9 mouse cellular contexts compared by ENCODE assay signal in the genomic region with DNA sequence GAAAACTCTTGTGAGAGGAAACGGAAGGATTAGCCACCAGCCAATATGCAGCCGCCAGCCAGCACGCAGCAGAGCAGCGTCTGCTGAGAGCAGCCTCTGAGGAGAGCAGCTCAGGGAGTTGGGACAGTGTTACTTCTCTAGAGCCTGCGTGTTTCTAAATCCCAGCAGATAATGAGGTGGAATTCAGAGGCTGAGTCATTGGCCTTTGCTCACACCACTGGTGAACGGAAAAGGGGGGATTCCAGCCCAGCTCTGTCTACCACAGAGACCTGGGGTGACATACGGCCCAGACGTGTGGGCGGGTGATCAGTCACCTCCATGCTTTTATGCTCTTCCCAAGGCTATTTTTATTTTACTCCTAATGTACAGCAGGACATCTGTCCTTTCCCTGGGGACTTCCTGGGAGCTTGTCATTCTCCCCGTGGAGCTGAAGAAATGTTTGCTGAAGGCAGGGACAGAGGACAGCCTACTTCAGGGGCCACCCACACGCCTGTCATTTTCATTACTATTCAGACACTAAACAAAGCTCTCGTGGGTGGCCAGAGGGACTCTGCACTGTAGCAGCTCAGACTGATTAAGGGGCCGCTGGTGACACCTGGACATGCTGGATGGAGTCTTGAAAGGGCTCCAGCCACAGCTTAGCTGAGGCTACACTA. TPM values are rescaled to one million over a fixed set of nuclear protein-coding genes. Genes with fewer than 3 reads are reported as not detected.
DNase-seq lines count a peak whose midpoint lies in the region; ATAC-seq and TF ChIP-seq lines count a peak whose summit lies in the region.
"Had no signal": no experiment of that assay in that cellular context is flagged by ENCODE, and none has a peak within 500 bp of the region (broad histone marks: within the 10 kb centered on the region; RNA-seq: fewer than 3 reads in every experiment).

No protein-coding gene starts in this region.

- DNase-seq in hindbrain, embryonic 10.5 days (ENCODE audit: low spot score) = no peak
- DNase-seq in Muller cell, postnatal 12 days (ENCODE audit: inconsistent ontology term) = peak; percentile 91
- DNase-seq in left cerebral cortex, postnatal 14 days (ENCODE audit: low spot score in 2 of 2) = peak; percentile 46 to 55
- peak; percentile 72 to 73 for DNase-seq in right cerebral cortex, postnatal 10 days (ENCODE audit: low spot score in 2 of 2)
- DNase-seq in gastrocnemius, postnatal 14 days = no peak
- no peak for DNase-seq in gastrocnemius, postnatal 25 days

- TF ChIP-seq CTCF in embryonic fibroblast, embryonic 13.5 days (IDR thresholded peaks at IDR 0.05; ENCODE audit: borderline replicate concordance, insufficient read depth, low read length) = no peak

- H3K4me1 ChIP-seq in hindbrain, embryonic 10.5 days (replicated peaks) = peaks cover 91% of the 10 kb centered on the region
- H3K4me1 ChIP-seq in hindbrain, embryonic 16.5 days (ENCODE audit: control insufficient read depth, insufficient read depth, low read depth, low read length) = peaks cover 16% of the 10 kb centered on the region
- H3K4me1 ChIP-seq in embryonic fibroblast, embryonic 13.5 days (ENCODE audit: control insufficient read depth, insufficient read depth, low read length) = peaks cover 7% of the 10 kb centered on the region; the same call in 1 of the 2 replicates

- no peak overlapping the region for H3K9ac ChIP-seq in hindbrain, embryonic 16.5 days (ENCODE audit: low read depth, low read length)
- H3K9ac ChIP-seq: limb, embryonic 15.5 days had no signal

- no peak overlapping the region for H3K4me2 ChIP-seq in hindbrain, embryonic 16.5 days (ENCODE audit: low read length)
- H3K4me2 ChIP-seq: limb, embryonic 15.5 days had no signal

- no peak overlapping the region for H3K4me3 ChIP-seq in hindbrain, embryonic 10.5 days
- no peak overlapping the region for H3K4me3 ChIP-seq in hindbrain, embryonic 16.5 days (ENCODE audit: low read length)
- H3K4me3 ChIP-seq in embryonic fibroblast, embryonic 13.5 days (ENCODE audit: insufficient read depth, low read length) = no peak overlapping the region
- H3K4me3 ChIP-seq: limb, embryonic 15.5 days had no signal

- intact Hi-C loops in left cerebral cortex, postnatal 14 days (cut with DNase I) = no loop called here
- intact Hi-C loops in gastrocnemius, postnatal 14 days (cut with DNase I; ENCODE audit: low total_unique reads) = loop anchor here (10.0 kb wide), 1 partner anchor 314 kb away; no protein-coding TSS in a partner anchor

- TF ChIP-seq POLR2A in embryonic fibroblast, embryonic 13.5 days (IDR thresholded peaks at IDR 0.05; ENCODE audit: low read depth, low read length) = no peak

- no peaks in the 10 kb centered on the region for H3K9me3 ChIP-seq in hindbrain, embryonic 10.5 days
- H3K9me3 ChIP-seq in hindbrain, embryonic 16.5 days (ENCODE audit: control insufficient read depth, low read length) = no peaks in the 10 kb centered on the region
- H3K9me3 ChIP-seq: limb, embryonic 15.5 days had no signal

- peaks cover 26% of the 10 kb centered on the region for H3K27me3 ChIP-seq in hindbrain, embryonic 10.5 days (ENCODE audit: insufficient read depth, poor library complexity, severe bottlenecking)
- H3K27me3 ChIP-seq in hindbrain, embryonic 16.5 days (replicated peaks; ENCODE audit: control insufficient read depth, insufficient read depth, low read length) = no peaks in the 10 kb centered on the region
- H3K27me3 ChIP-seq: limb, embryonic 15.5 days had no signal

- no peak for ATAC-seq in hindbrain, embryonic 16.5 days

- H3K27ac ChIP-seq in hindbrain, embryonic 10.5 days = peak overlapping the region; percentile 82
- H3K27ac ChIP-seq in hindbrain, embryonic 16.5 days (ENCODE audit: low read depth, low read length) = no peak overlapping the region
- peak overlapping the region; percentile 36; the same call in 1 of the 2 replicates for H3K27ac ChIP-seq in embryonic fibroblast, embryonic 13.5 days (ENCODE audit: insufficient read depth, low read length)
- H3K27ac ChIP-seq: limb, embryonic 15.5 days had no signal

- 17% methylated on average over 13 of the region's 13 CpGs for WGBS in hindbrain, embryonic 10.5 days
- 10% methylated on average over 13 of the region's 13 CpGs for WGBS in hindbrain, embryonic 16.5 days

- H3K36me3 ChIP-seq in hindbrain, embryonic 10.5 days = no peaks in the 10 kb centered on the region
- no peaks in the 10 kb centered on the region for H3K36me3 ChIP-seq in hindbrain, embryonic 16.5 days (ENCODE audit: control insufficient read depth, insufficient read depth, low read length)
- H3K36me3 ChIP-seq: limb, embryonic 15.5 days had no signal

RNA-seq across cellular contexts. Expression of a gene that starts 20.1 kb away (rescaled TPM):
- polyA plus RNA-seq in hindbrain, embryonic 10.5 days (2016; fragmentation: Nextera tagmentation; extraction: Ambion mirVana) = 15.0 and 15.6 TPM in 2 replicates
- polyA plus RNA-seq in hindbrain, embryonic 16.5 days (2015; fragmentation: Nextera tagmentation; extraction: Ambion mirVana) = 20.0 and 27.8 TPM in 2 replicates
- 0.25 and 0.50 TPM in 2 replicates for polyA plus RNA-seq in embryonic fibroblast, embryonic 13.5 days (2011; ENCODE audit: insufficient read length, low read depth, missing spikeins)
- 100 to 1,000 TPM; 200 to 210 TPM for total RNA-seq in left cerebral cortex, postnatal 14 days (2021)
- total RNA-seq in gastrocnemius, postnatal 14 days (2021) = 1 to 10 TPM in 1 of 2 experiments, under 1 TPM in 1; 0.74 to 1.6 TPM
- 1 to 10 TPM in 1 of 2 experiments, under 1 TPM in 1; 0.99 to 1.8 TPM for total RNA-seq in gastrocnemius, postnatal 25 days (2021)

Comparison
In these comparisons a context has a peak if more than half of its experiments do, and no peak if none do; other contexts are left out.
1. DNase-seq: peak in Muller cell, postnatal 12 days (single experiment), left cerebral cortex, postnatal 14 days (2 of 2) and right cerebral cortex, postnatal 10 days (2 of 2); none in hindbrain, embryonic 10.5 days (single experiment), gastrocnemius, postnatal 14 days (single experiment) and gastrocnemius, postnatal 25 days (single experiment).
2. RNA of a gene that starts 20.1 kb away (total RNA-seq): 200 to 210 TPM in left cerebral cortex, postnatal 14 days; 0.99 to 1.8 TPM in gastrocnemius, postnatal 25 days and 0.74 to 1.6 TPM in gastrocnemius, postnatal 14 days; every median in the first group is over 10 times any median in the second.